Mouse (Mus musculus) midbrain, embryonic 16.5 days (tissue): Measurements from ENCODE around the gene Gsn. TPM values are rescaled to one million over a fixed set of nuclear protein-coding genes. Genes with fewer than 3 reads are reported as not detected.

ENCODE experiments used
- ATAC-seq: fragments of 200-750 bp; cut with Nextera tagmentation; 2 replicates; pipeline ENCODE4 v1.8.0; 2017; ENCODE audit warnings: moderate TSS enrichment
- H3K27ac ChIP-seq: fragments of 300-500 bp; sonication (generic); 2 replicates; pipeline ENCODE4 v1.5.1; 2014; ENCODE audit warnings: mild to moderate bottlenecking, low read length, mixed read lengths
- H3K27me3 ChIP-seq: fragments of 300-500 bp; sonication (generic); 2 replicates; pipeline ENCODE4 v1.6.1; 2014; ENCODE audit warnings: low read depth, low read length, mixed read lengths; ENCODE audit not compliant: control insufficient read depth, insufficient read depth
- H3K36me3 ChIP-seq: fragments of 300-500 bp; sonication (generic); 2 replicates; pipeline ENCODE4 v1.6.1; 2014; ENCODE audit warnings: mild to moderate bottlenecking, low read length, moderate library complexity, mixed read lengths; ENCODE audit not compliant: control insufficient read depth, insufficient read depth
- H3K4me1 ChIP-seq: fragments of 300-500 bp; sonication (generic); 2 replicates; pipeline ENCODE4 v1.6.1; 2014; ENCODE audit warnings: mild to moderate bottlenecking, low read length, mixed read lengths; ENCODE audit not compliant: control insufficient read depth, insufficient read depth
- H3K4me2 ChIP-seq: fragments of 300-500 bp; sonication (generic); 2 replicates; pipeline ENCODE4 v1.6.1; 2014; ENCODE audit warnings: mild to moderate bottlenecking, low read length, mixed read lengths
- H3K4me3 ChIP-seq: fragments of 300-500 bp; sonication (generic); 2 replicates; pipeline ENCODE4 v1.5.1; 2014; ENCODE audit warnings: low read depth, mild to moderate bottlenecking, low read length, moderate library complexity, mixed read lengths
- H3K9ac ChIP-seq: fragments of 300-500 bp; sonication (generic); 2 replicates; pipeline ENCODE4 v1.6.1; 2014; ENCODE audit warnings: low read depth, low read length, mixed read lengths
- H3K9me3 ChIP-seq: fragments of 300-500 bp; sonication (generic); replicated peaks from 2 replicates; pipeline ENCODE4 v1.6.1; 2014; ENCODE audit warnings: mild to moderate bottlenecking, low read length, mixed read lengths; ENCODE audit not compliant: control insufficient read depth, poor library complexity, severe bottlenecking
- WGBS: fragments of 180-500 bp; shearing (Covaris S2); extraction: QIAGEN DNeasy Blood & Tissue Kit; methylation state at CpG from one replicate; pipeline ENCODE4 v1.1.7; 2014; 5-methylcytosine and 5-hydroxymethylcytosine counted together
- polyA plus RNA-seq: library from polyadenylated mRNA; unstranded; fragments of >200 nt; fragmentation: Nextera tagmentation; extraction: Ambion mirVana; gene quantifications from 2 replicates; pipeline ENCODE4 v1.2.1, GENCODE M21; 2015

Gene Gsn
- polyA plus RNA-seq, 1 experiment from 2014 or later, result 20.5 TPM

GRCm38 (mm10) chr2:35267876-35268566 is 11.8 kb downstream of the Gsn start:
- no peak overlapping the region for H3K4me2 ChIP-seq
- no peak for ATAC-seq
- no peaks in the 10 kb centered on the region for H3K4me1 ChIP-seq
- H3K9ac ChIP-seq, result no peak overlapping the region
- H3K36me3 ChIP-seq, result no peaks in the 10 kb centered on the region
- no peak overlapping the region for H3K4me3 ChIP-seq
- H3K27me3 ChIP-seq, result no peaks in the 10 kb centered on the region
- no peaks in the 10 kb centered on the region for H3K9me3 ChIP-seq
- no peak overlapping the region for H3K27ac ChIP-seq
- WGBS, result 84% methylated on average over 10 of the region's 10 CpGs

- H3K36me3 ChIP-seq, result no peaks in the 10 kb centered on the region
- no peak overlapping the region for H3K4me2 ChIP-seq
- 94% methylated on average over 6 of the region's 6 CpGs for WGBS
- H3K9ac ChIP-seq, result no peak overlapping the region
- ATAC-seq, result no peak
- no peaks in the 10 kb centered on the region for H3K9me3 ChIP-seq
- no peak overlapping the region for H3K27ac ChIP-seq
- H3K4me3 ChIP-seq, result no peak overlapping the region
- H3K4me1 ChIP-seq, result no peaks in the 10 kb centered on the region
- H3K27me3 ChIP-seq, result no peaks in the 10 kb centered on the region
These were observed 13.0 kb downstream of the Gsn start for GRCm38 (mm10) chr2:35269136-35269535.

GRCm38 (mm10) chr2:35269716-35270260 is 13.6 kb downstream of the Gsn start:
- Histone ChIP-seq H3K4me3 (no peak overlapping the region), H3K9ac (no peak overlapping the region), H3K9me3 (no peaks in the 10 kb centered on the region), H3K27me3 (no peaks in the 10 kb centered on the region), H3K4me1 (no peaks in the 10 kb centered on the region), H3K4me2 (no peak overlapping the region), H3K27ac (no peak overlapping the region), H3K36me3 (no peaks in the 10 kb centered on the region)
- 87% methylated on average over 4 of the region's 4 CpGs for WGBS
- ATAC-seq, result no peak

GRCm38 (mm10) chr2:35270531-35270984 is 14.4 kb downstream of the Gsn start:
- Histone ChIP-seq H3K36me3 (no peaks in the 10 kb centered on the region), H3K9ac (no peak overlapping the region), H3K4me3 (no peak overlapping the region), H3K27me3 (no peaks in the 10 kb centered on the region), H3K27ac (no peak overlapping the region), H3K4me1 (no peaks in the 10 kb centered on the region), H3K4me2 (no peak overlapping the region), H3K9me3 (no peaks in the 10 kb centered on the region)
- 14% methylated on average over 10 of the region's 10 CpGs for WGBS
- ATAC-seq, result peak; percentile 49

- Histone ChIP-seq H3K9ac (no peak overlapping the region), H3K27me3 (no peaks in the 10 kb centered on the region), H3K9me3 (no peaks in the 10 kb centered on the region), H3K27ac (no peak overlapping the region), H3K4me1 (no peaks in the 10 kb centered on the region), H3K4me3 (no peak overlapping the region), H3K36me3 (no peaks in the 10 kb centered on the region), H3K4me2 (no peak overlapping the region)
- ATAC-seq, result no peak
- WGBS, result 86% methylated on average over 2 of the region's 2 CpGs
These were observed 15.6 kb downstream of the Gsn start for GRCm38 (mm10) chr2:35271817-35272216.

- Histone ChIP-seq H3K9me3 (no peaks in the 10 kb centered on the region), H3K9ac (no peak overlapping the region), H3K4me1 (no peaks in the 10 kb centered on the region), H3K27me3 (no peaks in the 10 kb centered on the region), H3K27ac (no peak overlapping the region), H3K4me3 (no peak overlapping the region), H3K36me3 (no peaks in the 10 kb centered on the region), H3K4me2 (no peak overlapping the region)
- WGBS, result 88% methylated on average over 6 of the region's 6 CpGs
- no peak for ATAC-seq
These were observed 16.7 kb downstream of the Gsn start for GRCm38 (mm10) chr2:35272881-35273280.

- Histone ChIP-seq H3K27ac (no peak overlapping the region), H3K4me1 (no peaks in the 10 kb centered on the region), H3K4me3 (no peak overlapping the region), H3K36me3 (no peaks in the 10 kb centered on the region), H3K9me3 (no peaks in the 10 kb centered on the region), H3K27me3 (no peaks in the 10 kb centered on the region), H3K4me2 (no peak overlapping the region), H3K9ac (no peak overlapping the region)
- WGBS, result 50% methylated on average over 2 of the region's 2 CpGs
- ATAC-seq, result no peak
These were observed 17.4 kb downstream of the Gsn start for GRCm38 (mm10) chr2:35273536-35273935.

GRCm38 (mm10) chr2:35277686-35278085 is 21.5 kb downstream of the Gsn start:
- Histone ChIP-seq H3K4me3 (no peak overlapping the region), H3K9me3 (no peaks in the 10 kb centered on the region), H3K4me2 (no peak overlapping the region), H3K27me3 (peaks cover 17% of the 10 kb centered on the region), H3K27ac (no peak overlapping the region), H3K4me1 (peaks cover 4% of the 10 kb centered on the region; the same call in 1 of the 2 replicates), H3K36me3 (no peaks in the 10 kb centered on the region), H3K9ac (no peak overlapping the region)
- WGBS, result 82% methylated on average over 3 of the region's 3 CpGs
- no peak for ATAC-seq

- Histone ChIP-seq H3K36me3 (no peaks in the 10 kb centered on the region), H3K4me3 (no peak overlapping the region), H3K4me2 (no peak overlapping the region), H3K9ac (no peak overlapping the region), H3K27ac (no peak overlapping the region), H3K27me3 (peaks cover 23% of the 10 kb centered on the region), H3K4me1 (peaks cover 4% of the 10 kb centered on the region; the same call in 1 of the 2 replicates), H3K9me3 (no peaks in the 10 kb centered on the region)
- WGBS, result 78% methylated on average over 7 of the region's 7 CpGs
- no peak for ATAC-seq
These were observed 22.4 kb downstream of the Gsn start for GRCm38 (mm10) chr2:35278371-35279210.
